Mouse (Mus musculus): Measurements from ENCODE around the gene Aimp2. TPM values are rescaled to one million over a fixed set of nuclear protein-coding genes. Genes with fewer than 3 reads are reported as not detected.

Gene Aimp2
- 73.0 and 91.7 TPM in 2 replicates for polyA plus RNA-seq (2016; fragmentation: Nextera tagmentation; extraction: Ambion mirVana)

GRCm38 (mm10) chr5:143909417-143910400 is at the start of gene Aimp2, which contains the start of gene Pms2:
Gene Aimp2 (minus strand): TSS chr5:143909847.
Gene Pms2 (plus strand): TSS chr5:143909964.
- Histone ChIP-seq H3K27ac (replicated peaks) (peak within 1 kb of the TSS; percentile 79), H3K36me3 (peaks cover 25% of the 10 kb centered on the region), H3K9me3 (no peaks in the 10 kb centered on the region), H3K27me3 (no peaks in the 10 kb centered on the region), H3K4me1 (peaks cover 19% of the 10 kb centered on the region), H3K4me2 (replicated peaks) (peak within 1 kb of the TSS; percentile 80), H3K4me3 (peak within 1 kb of the TSS; percentile 77), H3K9ac (replicated peaks) (peak within 1 kb of the TSS; percentile 68)
- WGBS = under 1% methylated on average over 70 of the region's 70 CpGs
- peak; percentile 100 for ATAC-seq (ENCODE audit: low FRiP score, low read depth)

GRCm38 (mm10) chr5:143957101-143957500 is 47.5 kb upstream of the Aimp2 start:
- Histone ChIP-seq H3K4me2 (replicated peaks) (no peak overlapping the region), H3K36me3 (no peaks in the 10 kb centered on the region), H3K9me3 (no peaks in the 10 kb centered on the region), H3K27me3 (no peaks in the 10 kb centered on the region), H3K4me3 (no peak overlapping the region), H3K9ac (replicated peaks) (no peak overlapping the region), H3K27ac (replicated peaks) (no peak overlapping the region), H3K4me1 (no peaks in the 10 kb centered on the region)
- ATAC-seq (ENCODE audit: low FRiP score, low read depth) = no peak
- WGBS = 88% methylated on average over 6 of the region's 6 CpGs

DNA sequence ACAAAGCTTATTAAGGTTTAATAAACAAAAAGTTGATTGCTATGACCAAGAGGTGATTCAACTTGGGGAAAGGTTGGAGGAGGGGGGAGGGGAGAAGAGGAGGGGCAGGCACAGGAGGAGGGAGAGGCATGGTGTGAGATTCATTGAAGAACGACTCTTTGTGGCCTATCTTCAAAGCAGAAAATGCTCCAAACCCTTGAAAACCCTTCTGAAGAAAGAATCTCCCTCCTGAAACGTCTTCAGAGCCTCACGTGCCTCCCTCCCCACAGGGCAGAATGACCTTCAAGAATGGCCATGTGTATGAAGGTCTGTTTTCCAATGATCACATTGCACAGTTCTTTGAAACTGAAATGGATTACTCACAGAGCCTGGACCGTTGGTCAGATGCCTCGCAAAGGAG is 40.4 kb upstream of the Aimp2 start:
- no peak overlapping the region for H3K4me3 ChIP-seq
- 42% methylated on average over 5 of the region's 5 CpGs for WGBS
- H3K4me2 ChIP-seq (replicated peaks) = no peak overlapping the region
- no peak overlapping the region for H3K27ac ChIP-seq (replicated peaks)
- H3K27me3 ChIP-seq = no peaks in the 10 kb centered on the region
- H3K4me1 ChIP-seq = no peaks in the 10 kb centered on the region
- ATAC-seq (ENCODE audit: low FRiP score, low read depth) = no peak
- no peak overlapping the region for H3K9ac ChIP-seq (replicated peaks)
- no peaks in the 10 kb centered on the region for H3K9me3 ChIP-seq
- H3K36me3 ChIP-seq = no peaks in the 10 kb centered on the region

- Histone ChIP-seq H3K27me3 (no peaks in the 10 kb centered on the region), H3K9ac (replicated peaks) (no peak overlapping the region), H3K36me3 (no peaks in the 10 kb centered on the region), H3K4me1 (no peaks in the 10 kb centered on the region), H3K4me3 (no peak overlapping the region), H3K27ac (replicated peaks) (no peak overlapping the region), H3K9me3 (no peaks in the 10 kb centered on the region), H3K4me2 (replicated peaks) (no peak overlapping the region)
- WGBS = 91% methylated on average over 12 of the region's 12 CpGs
- no peak for ATAC-seq (ENCODE audit: low FRiP score, low read depth)
Measured at GRCm38 (mm10) chr5:143948361-143948760, 38.7 kb upstream of the Aimp2 start.

DNA sequence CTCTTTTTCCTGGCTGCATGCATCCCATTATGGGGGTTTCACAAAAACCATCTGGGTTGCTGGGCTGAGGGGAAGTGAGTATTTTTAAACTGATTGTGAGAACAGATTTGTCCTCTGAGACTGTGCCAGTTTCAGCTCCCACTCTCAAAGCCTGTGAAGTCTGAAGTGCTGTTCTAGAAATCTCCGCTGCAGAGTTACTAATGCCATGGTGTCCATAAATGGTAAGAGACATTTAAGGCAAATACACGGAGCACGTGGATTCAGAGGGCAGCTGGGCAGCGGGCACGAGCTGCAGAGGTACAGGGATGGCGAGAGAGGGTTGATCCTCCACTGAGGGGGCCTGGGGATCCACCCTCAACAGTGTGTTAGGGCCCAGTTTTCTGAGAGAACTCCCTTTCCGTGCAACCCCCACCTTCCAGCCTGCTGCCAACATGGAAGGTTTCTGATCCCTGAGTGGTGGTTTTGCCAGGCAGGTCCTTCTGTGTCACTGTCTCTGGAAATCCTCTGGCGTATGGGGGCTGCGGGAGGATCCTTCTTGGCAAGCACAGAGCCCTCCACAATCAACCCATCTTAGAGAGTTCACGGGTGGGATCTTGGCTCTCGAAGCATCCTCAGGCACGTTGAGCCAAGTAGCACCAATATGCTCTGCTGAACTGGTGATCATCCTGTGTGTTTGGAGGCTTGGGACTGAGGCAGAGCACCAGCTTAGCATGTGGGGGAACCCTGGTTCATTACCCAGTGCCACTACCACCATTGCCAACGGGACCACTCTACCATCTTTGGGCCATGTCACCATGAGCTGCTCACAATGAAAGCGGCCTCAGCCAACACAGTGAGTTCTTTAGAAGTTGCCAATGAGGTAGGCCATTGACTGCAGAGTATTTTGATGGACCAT is 33.8 kb upstream of the Aimp2 start:
- Histone ChIP-seq H3K36me3 (no peaks in the 10 kb centered on the region), H3K4me3 (no peak overlapping the region), H3K27me3 (no peaks in the 10 kb centered on the region), H3K27ac (replicated peaks) (no peak overlapping the region), H3K4me2 (replicated peaks) (no peak overlapping the region), H3K4me1 (no peaks in the 10 kb centered on the region), H3K9me3 (0 out of 2 replicates have a peak, but pooled peaks cover 4% of the 10 kb centered on the region), H3K9ac (replicated peaks) (no peak overlapping the region)
- 89% methylated on average over 14 of the region's 14 CpGs for WGBS
- no peak for ATAC-seq (ENCODE audit: low FRiP score, low read depth)

- no peak overlapping the region for H3K27ac ChIP-seq (replicated peaks)
- 0 out of 2 replicates have a peak, but pooled peaks cover 4% of the 10 kb centered on the region for H3K9me3 ChIP-seq
- no peaks in the 10 kb centered on the region for H3K27me3 ChIP-seq
- no peak overlapping the region for H3K4me2 ChIP-seq (replicated peaks)
- 31% methylated on average over 10 of the region's 10 CpGs for WGBS
- no peaks in the 10 kb centered on the region for H3K4me1 ChIP-seq
- no peak for ATAC-seq (ENCODE audit: low FRiP score, low read depth)
- no peak overlapping the region for H3K9ac ChIP-seq (replicated peaks)
- H3K4me3 ChIP-seq = no peak overlapping the region
- H3K36me3 ChIP-seq = no peaks in the 10 kb centered on the region
Measured at GRCm38 (mm10) chr5:143941588-143941987, 31.9 kb upstream of the Aimp2 start.

GRCm38 (mm10) chr5:143936156-143936555 is 26.5 kb upstream of the Aimp2 start:
- no peak for ATAC-seq (ENCODE audit: low FRiP score, low read depth)
- H3K9me3 ChIP-seq = 0 out of 2 replicates have a peak, but pooled peaks cover 4% of the 10 kb centered on the region
- no peak overlapping the region for H3K4me3 ChIP-seq
- H3K27ac ChIP-seq (replicated peaks) = no peak overlapping the region
- 92% methylated on average over 9 of the region's 9 CpGs for WGBS
- peaks cover 8% of the 10 kb centered on the region; the same call in 1 of the 2 replicates for H3K36me3 ChIP-seq
- no peaks in the 10 kb centered on the region for H3K27me3 ChIP-seq
- H3K9ac ChIP-seq (replicated peaks) = no peak overlapping the region
- H3K4me2 ChIP-seq (replicated peaks) = no peak overlapping the region
- H3K4me1 ChIP-seq = 0 out of 2 replicates have a peak, but pooled peaks cover 4% of the 10 kb centered on the region

DNA sequence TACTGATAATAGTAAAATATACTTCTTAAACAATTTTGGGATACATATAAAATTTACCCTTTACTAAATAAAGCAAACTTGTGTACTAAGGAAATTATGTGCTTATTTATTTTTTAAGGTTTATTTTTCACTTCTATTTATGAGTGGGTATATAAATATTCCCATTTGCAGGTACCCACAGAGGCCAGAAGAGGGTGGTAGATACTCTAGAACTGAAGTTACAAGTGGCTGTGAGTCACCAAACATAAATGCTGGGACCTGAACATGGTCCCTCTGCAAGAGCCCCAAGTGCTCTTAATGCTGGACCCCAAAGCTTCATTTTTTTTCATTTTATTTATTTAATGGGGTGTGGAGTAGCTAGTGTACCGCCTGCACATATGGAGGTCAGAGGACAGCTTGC is 24.2 kb upstream of the Aimp2 start:
- H3K36me3 ChIP-seq = peaks cover 28% of the 10 kb centered on the region
- 0 out of 2 replicates have a peak, but pooled peaks cover 4% of the 10 kb centered on the region for H3K4me1 ChIP-seq
- WGBS = 97% methylated on average over 1 of the region's 1 CpGs
- no peaks in the 10 kb centered on the region for H3K27me3 ChIP-seq
- no peak overlapping the region for H3K9ac ChIP-seq (replicated peaks)
- no peak overlapping the region for H3K4me2 ChIP-seq (replicated peaks)
- no peak overlapping the region for H3K27ac ChIP-seq (replicated peaks)
- no peaks in the 10 kb centered on the region for H3K9me3 ChIP-seq
- no peak overlapping the region for H3K4me3 ChIP-seq
- ATAC-seq (ENCODE audit: low FRiP score, low read depth) = no peak

- Histone ChIP-seq H3K36me3 (peaks cover 33% of the 10 kb centered on the region), H3K9ac (replicated peaks) (no peak overlapping the region), H3K4me2 (replicated peaks) (no peak overlapping the region), H3K4me1 (0 out of 2 replicates have a peak, but pooled peaks cover 4% of the 10 kb centered on the region), H3K9me3 (no peaks in the 10 kb centered on the region), H3K27ac (replicated peaks) (no peak overlapping the region), H3K27me3 (no peaks in the 10 kb centered on the region), H3K4me3 (no peak overlapping the region)
- ATAC-seq (ENCODE audit: low FRiP score, low read depth) = no peak
- 84% methylated on average over 11 of the region's 11 CpGs for WGBS
Measured at GRCm38 (mm10) chr5:143933414-143933813, 23.8 kb upstream of the Aimp2 start.

- H3K27ac ChIP-seq (replicated peaks) = no peak within 1 kb of the TSS
- H3K4me3 ChIP-seq = no peak within 1 kb of the TSS
- H3K9ac ChIP-seq (replicated peaks) = no peak within 1 kb of the TSS
- peak within 1 kb of the TSS; percentile 10; the same call in 1 of the 2 replicates for H3K4me2 ChIP-seq (replicated peaks)
- no peaks in the 10 kb centered on the region for H3K9me3 ChIP-seq
- ATAC-seq (ENCODE audit: low FRiP score, low read depth) = no peak
- 0 out of 2 replicates have a peak, but pooled peaks cover 4% of the 10 kb centered on the region for H3K4me1 ChIP-seq
- 10% methylated on average over 8 of the region's 8 CpGs for WGBS
- H3K36me3 ChIP-seq = peaks cover 38% of the 10 kb centered on the region
- H3K27me3 ChIP-seq = no peaks in the 10 kb centered on the region
Measured at GRCm38 (mm10) chr5:143932831-143933230, 23.2 kb upstream of the Aimp2 start, which contains the start of gene Rsph10b. Gene Rsph10b (plus strand): TSS chr5:143933035.

GRCm38 (mm10) chr5:143931863-143932580 is 22.4 kb upstream of the Aimp2 start:
- WGBS = 90% methylated on average over 6 of the region's 6 CpGs
- no peak overlapping the region for H3K4me2 ChIP-seq (replicated peaks)
- ATAC-seq (ENCODE audit: low FRiP score, low read depth) = no peak
- no peak overlapping the region for H3K4me3 ChIP-seq
- no peaks in the 10 kb centered on the region for H3K27me3 ChIP-seq
- no peak overlapping the region for H3K27ac ChIP-seq (replicated peaks)
- peaks cover 38% of the 10 kb centered on the region for H3K36me3 ChIP-seq
- 0 out of 2 replicates have a peak, but pooled peaks cover 4% of the 10 kb centered on the region for H3K4me1 ChIP-seq
- no peaks in the 10 kb centered on the region for H3K9me3 ChIP-seq
- no peak overlapping the region for H3K9ac ChIP-seq (replicated peaks)
